24 mouse cellular contexts compared by ENCODE assay signal in the genomic region with DNA sequence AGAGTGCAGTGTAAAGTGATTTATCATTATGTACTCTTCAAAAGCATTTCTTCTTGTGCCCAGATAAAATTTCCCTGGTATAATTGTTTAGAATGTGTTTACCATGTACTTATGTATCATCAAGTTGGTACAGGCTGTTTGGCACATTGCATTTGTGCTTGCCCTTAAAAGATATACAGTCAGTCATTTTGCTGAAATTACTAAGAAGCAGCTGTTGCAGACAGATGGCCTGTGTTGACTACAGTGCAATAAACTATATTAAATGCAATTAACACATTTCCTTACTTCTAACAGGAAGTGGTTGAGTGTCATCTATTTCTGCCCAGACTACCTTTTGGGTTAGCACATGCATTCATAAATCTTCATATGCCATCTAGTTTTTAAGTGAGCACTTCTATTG.
DNase-seq lines count a peak whose midpoint lies in the region; ATAC-seq lines count a peak whose summit lies in the region.
"Had no signal": no experiment of that assay in that cellular context is flagged by ENCODE, and none has a peak within 500 bp of the region (broad histone marks: within the 10 kb centered on the region; RNA-seq: fewer than 3 reads in every experiment).

No protein-coding gene starts in this region.

- no peaks in the 10 kb centered on the region for H3K4me1 ChIP-seq in forebrain, embryonic 14.5 days (ENCODE audit: control insufficient read depth, insufficient read depth, low read length)
- H3K4me1 ChIP-seq in forebrain, embryonic 11.5 days (replicated peaks; ENCODE audit: control insufficient read depth, insufficient read depth, low read length), result no peaks in the 10 kb centered on the region
- H3K4me1 ChIP-seq in midbrain, embryonic 11.5 days (ENCODE audit: control insufficient read depth, insufficient read depth, low read length), result no peaks in the 10 kb centered on the region
- H3K4me1 ChIP-seq: embryonic facial prominence, embryonic 10.5 days; heart, embryonic 15.5 days; hindbrain, embryonic 13.5 days; limb, embryonic 13.5 days; liver, embryonic 12.5 days; midbrain, embryonic 12.5 days; neural tube, embryonic 15.5 days had no signal

- H3K27me3 ChIP-seq in forebrain, embryonic 14.5 days (replicated peaks; ENCODE audit: control insufficient read depth, insufficient read depth, low read length), result no peaks in the 10 kb centered on the region
- H3K27me3 ChIP-seq in forebrain, embryonic 11.5 days (ENCODE audit: control insufficient read depth, insufficient read depth, low read length), result no peaks in the 10 kb centered on the region
- no peaks in the 10 kb centered on the region for H3K27me3 ChIP-seq in midbrain, embryonic 11.5 days (ENCODE audit: control insufficient read depth, insufficient read depth, low read length)
- H3K27me3 ChIP-seq: heart, embryonic 15.5 days; hindbrain, embryonic 13.5 days; limb, embryonic 13.5 days; liver, embryonic 12.5 days; midbrain, embryonic 12.5 days; neural tube, embryonic 15.5 days had no signal

- peak; percentile 77 for DNase-seq in forebrain, embryonic 14.5 days (ENCODE audit: low spot score)
- DNase-seq in forebrain, embryonic 11.5 days (ENCODE audit: low spot score), result no peak
- peak; percentile 6 to 12 for DNase-seq in layer of hippocampus, adult 8-10 months (ENCODE audit: low spot score in 2 of 2)
- no peak for DNase-seq in layer of hippocampus, postnatal 25 days (ENCODE audit: extremely low spot score in 1 of 2, low spot score in 1 of 2)
- peak; percentile 58 for DNase-seq in brain, adult 2 months (ENCODE audit: low read depth, low spot score)
- peak; percentile 37 for DNase-seq in layer of hippocampus, adult 9-11 months
- DNase-seq in midbrain, embryonic 11.5 days (ENCODE audit: low spot score, missing footprints), result no peak
- DNase-seq: adrenal gland, postnatal 25 days; cerebellum, adult 11-12 months; cerebellum, postnatal 10 days; heart, postnatal 36 days; kidney, adult 2 months; lung, adult 18-20 months; lung, postnatal 10 days; thymus, adult 18-20 months; thymus, postnatal 36 days had no signal

- H3K9me3 ChIP-seq in forebrain, embryonic 14.5 days (replicated peaks; ENCODE audit: control insufficient read depth, low read length), result no peaks in the 10 kb centered on the region
- H3K9me3 ChIP-seq in forebrain, embryonic 11.5 days (ENCODE audit: control insufficient read depth, low read length), result no peaks in the 10 kb centered on the region
- H3K9me3 ChIP-seq in midbrain, embryonic 11.5 days (ENCODE audit: control insufficient read depth, low read length), result no peaks in the 10 kb centered on the region
- H3K9me3 ChIP-seq: embryonic facial prominence, embryonic 10.5 days; heart, embryonic 15.5 days; hindbrain, embryonic 13.5 days; limb, embryonic 13.5 days; liver, embryonic 12.5 days; midbrain, embryonic 12.5 days; neural tube, embryonic 15.5 days had no signal

- ATAC-seq in forebrain, embryonic 14.5 days, result peak; percentile 76; the same call in 1 of the 2 replicates
- no peak for ATAC-seq in forebrain, embryonic 11.5 days (replicated peaks; ENCODE audit: low FRiP score)
- no peak for ATAC-seq in midbrain, embryonic 11.5 days (ENCODE audit: low FRiP score)
- ATAC-seq: liver, embryonic 12.5 days had no signal

- H3K27ac ChIP-seq in forebrain, embryonic 14.5 days (ENCODE audit: low read depth, low read length), result no peak overlapping the region
- no peak overlapping the region for H3K27ac ChIP-seq in forebrain, embryonic 11.5 days (ENCODE audit: low read depth, low read length)
- no peak overlapping the region for H3K27ac ChIP-seq in midbrain, embryonic 11.5 days (ENCODE audit: low read depth, low read length)
- H3K27ac ChIP-seq: embryonic facial prominence, embryonic 10.5 days; heart, embryonic 15.5 days; hindbrain, embryonic 13.5 days; kidney, postnatal 0 days; limb, embryonic 13.5 days; liver, embryonic 12.5 days; midbrain, embryonic 12.5 days; neural tube, embryonic 15.5 days had no signal

- H3K36me3 ChIP-seq in forebrain, embryonic 14.5 days (ENCODE audit: control insufficient read depth, insufficient read depth, low read length), result no peaks in the 10 kb centered on the region
- no peaks in the 10 kb centered on the region for H3K36me3 ChIP-seq in forebrain, embryonic 11.5 days (ENCODE audit: control insufficient read depth, insufficient read depth, low read length)
- H3K36me3 ChIP-seq in midbrain, embryonic 11.5 days (ENCODE audit: control insufficient read depth, insufficient read depth, low read length), result no peaks in the 10 kb centered on the region
- H3K36me3 ChIP-seq: embryonic facial prominence, embryonic 10.5 days; heart, embryonic 15.5 days; hindbrain, embryonic 13.5 days; limb, embryonic 13.5 days; liver, embryonic 12.5 days; midbrain, embryonic 12.5 days; neural tube, embryonic 15.5 days had no signal

- no peak overlapping the region for H3K4me3 ChIP-seq in forebrain, embryonic 14.5 days (ENCODE audit: low read depth, low read length)
- H3K4me3 ChIP-seq in forebrain, embryonic 11.5 days (ENCODE audit: low read depth, low read length), result no peak overlapping the region
- no peak overlapping the region for H3K4me3 ChIP-seq in midbrain, embryonic 11.5 days (ENCODE audit: low read depth, low read length)
- H3K4me3 ChIP-seq: embryonic facial prominence, embryonic 10.5 days; heart, embryonic 15.5 days; hindbrain, embryonic 13.5 days; limb, embryonic 13.5 days; liver, embryonic 12.5 days; midbrain, embryonic 12.5 days; neural tube, embryonic 15.5 days had no signal

- no peak overlapping the region for H3K4me2 ChIP-seq in forebrain, embryonic 14.5 days (ENCODE audit: low read length)
- no peak overlapping the region for H3K4me2 ChIP-seq in forebrain, embryonic 11.5 days (ENCODE audit: low read depth, low read length, severe bottlenecking)
- no peak overlapping the region for H3K4me2 ChIP-seq in midbrain, embryonic 11.5 days
- H3K4me2 ChIP-seq: heart, embryonic 15.5 days; hindbrain, embryonic 13.5 days; limb, embryonic 13.5 days; liver, embryonic 12.5 days; midbrain, embryonic 12.5 days; neural tube, embryonic 15.5 days had no signal

- H3K9ac ChIP-seq in forebrain, embryonic 14.5 days (ENCODE audit: low read length), result no peak overlapping the region
- H3K9ac ChIP-seq in forebrain, embryonic 11.5 days (ENCODE audit: low read length), result no peak overlapping the region
- no peak overlapping the region for H3K9ac ChIP-seq in midbrain, embryonic 11.5 days (ENCODE audit: low read length)
- H3K9ac ChIP-seq: heart, embryonic 15.5 days; hindbrain, embryonic 13.5 days; limb, embryonic 13.5 days; liver, embryonic 12.5 days; midbrain, embryonic 12.5 days; neural tube, embryonic 15.5 days had no signal

Comparison
In these comparisons a context has a peak if more than half of its experiments do, and no peak if none do; other contexts are left out.
1. DNase-seq: peak in forebrain, embryonic 14.5 days (single experiment), layer of hippocampus, adult 8-10 months (2 of 2), brain, adult 2 months (single experiment) and layer of hippocampus, adult 9-11 months (single experiment); none in forebrain, embryonic 11.5 days (single experiment), layer of hippocampus, postnatal 25 days (0 of 2) and midbrain, embryonic 11.5 days (single experiment).